Mouse (Mus musculus) neural tube, embryonic 13.5 days (tissue): Measurements from ENCODE around the gene Slc6a8. TPM values are rescaled to one million over a fixed set of nuclear protein-coding genes. Genes with fewer than 3 reads are reported as not detected.

ENCODE experiments used
- ATAC-seq: fragments of 200-750 bp; cut with Nextera tagmentation; 2 replicates; pipeline ENCODE4 v1.8.0; 2017; ENCODE audit warnings: low read depth, mild to moderate bottlenecking, moderate TSS enrichment, moderate library complexity
- H3K27ac ChIP-seq: fragments of 300-500 bp; sonication (generic); replicated peaks from 2 replicates; pipeline ENCODE4 v1.5.1; 2015; ENCODE audit warnings: moderate library complexity, mild to moderate bottlenecking, inconsistent platforms
- H3K27me3 ChIP-seq: fragments of 300-500 bp; sonication (generic); 2 replicates; pipeline ENCODE4 v1.6.1; 2015; ENCODE audit warnings: mild to moderate bottlenecking, inconsistent platforms
- H3K36me3 ChIP-seq: fragments of 300-500 bp; sonication (generic); 2 replicates; pipeline ENCODE4 v1.6.1; 2015; ENCODE audit warnings: mild to moderate bottlenecking, inconsistent platforms
- H3K4me1 ChIP-seq: fragments of 300-500 bp; sonication (generic); replicated peaks from 2 replicates; pipeline ENCODE4 v1.6.1; 2015; ENCODE audit warnings: inconsistent platforms
- H3K4me2 ChIP-seq: fragments of 300-500 bp; sonication (generic); 2 replicates; pipeline ENCODE4 v1.6.1; 2015; ENCODE audit warnings: inconsistent platforms, mild to moderate bottlenecking, moderate library complexity
- H3K4me3 ChIP-seq: fragments of 300-500 bp; sonication (generic); 2 replicates; pipeline ENCODE4 v1.5.1; 2015; ENCODE audit warnings: mild to moderate bottlenecking, inconsistent platforms
- H3K9ac ChIP-seq: fragments of 300-500 bp; sonication (generic); 2 replicates; pipeline ENCODE4 v1.6.1; 2015; ENCODE audit warnings: moderate library complexity, mild to moderate bottlenecking, inconsistent platforms
- H3K9me3 ChIP-seq: fragments of 300-500 bp; sonication (generic); 2 replicates; pipeline ENCODE4 v1.6.1; 2016; ENCODE audit warnings: inconsistent platforms
- WGBS: fragments of 180-500 bp; shearing (Covaris S2); methylation state at CpG from one replicate; pipeline ENCODE4 v1.1.7; 2015; 5-methylcytosine and 5-hydroxymethylcytosine counted together
- polyA plus RNA-seq: library from polyadenylated mRNA; unstranded; fragments of >200 nt; fragmentation: Nextera tagmentation; extraction: Ambion mirVana; gene quantifications from 2 replicates; pipeline ENCODE4 v1.2.1, GENCODE M21; 2015

Gene Slc6a8
- polyA plus RNA-seq = 7.7 and 7.8 TPM in 2 replicates

- peaks cover 18% of the 10 kb centered on the region; the same call in 1 of the 2 replicates for H3K36me3 ChIP-seq
- H3K4me3 ChIP-seq = peak within 1 kb of the TSS; percentile 58
- no peaks in the 10 kb centered on the region for H3K9me3 ChIP-seq
- ATAC-seq = peak; percentile 76
- WGBS = 11% methylated on average over 49 of the region's 72 CpGs
- peaks cover 25% of the 10 kb centered on the region for H3K4me1 ChIP-seq
- peak within 1 kb of the TSS; percentile 64 for H3K27ac ChIP-seq
- peak within 1 kb of the TSS; percentile 85 for H3K9ac ChIP-seq
- no peaks in the 10 kb centered on the region for H3K27me3 ChIP-seq
- H3K4me2 ChIP-seq = peak within 1 kb of the TSS; percentile 69
Measured at GRCm38 (mm10) chrX:73672879-73673618, at the start of gene Slc6a8. Slc6a8 (plus strand) TSS chrX:73673150.

DNA sequence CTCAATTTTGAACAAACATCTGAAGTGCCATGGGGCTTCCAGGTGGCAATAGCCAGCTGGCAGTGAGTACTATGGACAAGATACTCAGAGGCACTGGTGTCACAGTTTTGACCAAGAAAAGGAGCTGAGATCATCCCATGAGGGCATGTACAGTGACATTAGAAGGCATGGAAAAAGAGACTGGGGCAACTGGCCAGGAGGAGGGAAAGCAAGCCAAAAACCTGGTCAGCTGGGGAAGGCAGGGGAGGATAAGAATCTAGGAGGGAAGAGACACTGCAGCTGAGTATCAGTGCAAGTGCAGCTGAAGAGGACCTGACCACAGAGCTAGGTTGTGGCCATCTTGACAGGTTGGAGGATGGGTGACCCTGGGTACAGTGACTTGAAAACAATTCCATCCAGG is 46.0 kb upstream of the Slc6a8 start:
- Histone ChIP-seq H3K4me3 (no peak overlapping the region), H3K9me3 (no peaks in the 10 kb centered on the region), H3K4me1 (no peaks in the 10 kb centered on the region), H3K27me3 (peaks cover 3% of the 10 kb centered on the region; the same call in 1 of the 2 replicates), H3K9ac (no peak overlapping the region), H3K27ac (no peak overlapping the region), H3K36me3 (no peaks in the 10 kb centered on the region), H3K4me2 (no peak overlapping the region)
- no peak for ATAC-seq

- ATAC-seq = no peak
- H3K27ac ChIP-seq = no peak overlapping the region
- H3K4me1 ChIP-seq = peaks cover 15% of the 10 kb centered on the region
- no peaks in the 10 kb centered on the region for H3K9me3 ChIP-seq
- peaks cover 71% of the 10 kb centered on the region for H3K27me3 ChIP-seq
- 12% methylated on average over 17 of the region's 19 CpGs for WGBS
- no peak overlapping the region for H3K9ac ChIP-seq
- H3K4me3 ChIP-seq = peak overlapping the region; percentile 11; the same call in 1 of the 2 replicates
- no peaks in the 10 kb centered on the region for H3K36me3 ChIP-seq
- H3K4me2 ChIP-seq = peak overlapping the region; percentile 35
Measured at GRCm38 (mm10) chrX:73635425-73635824, 37.5 kb upstream of the Slc6a8 start.

- Histone ChIP-seq H3K36me3 (no peaks in the 10 kb centered on the region), H3K4me3 (peak overlapping the region; percentile 34), H3K4me1 (peaks cover 15% of the 10 kb centered on the region), H3K9me3 (no peaks in the 10 kb centered on the region), H3K9ac (0 out of 2 replicates have a peak overlapping the region, but pooled peaks have one; percentile 22), H3K27ac (no peak overlapping the region), H3K27me3 (peaks cover 83% of the 10 kb centered on the region), H3K4me2 (peak overlapping the region; percentile 59)
- no peak for ATAC-seq
- WGBS = 15% methylated on average over 19 of the region's 19 CpGs
Measured at GRCm38 (mm10) chrX:73637415-73637814, 35.5 kb upstream of the Slc6a8 start.

DNA sequence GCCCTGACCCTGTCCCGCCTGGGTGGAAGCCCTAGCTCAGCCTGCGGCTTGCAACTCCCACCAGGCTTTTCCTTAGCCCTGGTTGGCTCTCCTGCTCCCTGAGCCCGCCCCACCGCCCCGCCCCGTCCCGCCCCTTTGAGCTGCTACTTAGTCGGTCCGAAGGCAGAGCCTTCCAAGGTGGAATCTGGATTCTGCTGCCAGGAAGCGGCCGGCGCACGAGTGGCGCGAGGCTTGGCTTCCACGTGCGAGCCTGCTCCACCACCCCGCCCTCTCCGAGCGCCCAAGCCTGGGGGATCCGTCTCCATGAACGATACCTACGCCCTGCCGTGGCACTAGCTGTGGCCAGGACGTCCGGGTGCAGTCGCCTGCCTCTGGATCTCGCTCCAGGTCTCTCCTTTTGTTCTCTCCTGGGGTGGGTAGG is 33.7 kb upstream of the Slc6a8 start, which contains the start of gene Dusp9:
TSS of gene Dusp9 (plus strand) at position 165 of the 421 bp plus-strand sequence.
- WGBS = 19% methylated on average over 23 of the region's 28 CpGs
- Histone ChIP-seq H3K9ac (0 out of 2 replicates have a peak within 1 kb of the TSS, but pooled peaks have one; percentile 26), H3K4me3 (peak within 1 kb of the TSS; percentile 33), H3K27me3 (peaks cover 74% of the 10 kb centered on the region), H3K4me1 (peaks cover 15% of the 10 kb centered on the region), H3K36me3 (no peaks in the 10 kb centered on the region), H3K9me3 (no peaks in the 10 kb centered on the region), H3K4me2 (peak within 1 kb of the TSS; percentile 56), H3K27ac (no peak within 1 kb of the TSS)
- peak; percentile 67 for ATAC-seq

GRCm38 (mm10) chrX:73639901-73640469 is 33.0 kb upstream of the Slc6a8 start:
- H3K36me3 ChIP-seq = no peaks in the 10 kb centered on the region
- no peak overlapping the region for H3K27ac ChIP-seq
- 0 out of 2 replicates have a peak overlapping the region, but pooled peaks have one; percentile 26 for H3K9ac ChIP-seq
- 22% methylated on average over 40 of the region's 41 CpGs for WGBS
- peak overlapping the region; percentile 56 for H3K4me2 ChIP-seq
- peaks cover 66% of the 10 kb centered on the region for H3K27me3 ChIP-seq
- ATAC-seq = peak; percentile 46
- peak overlapping the region; percentile 33 for H3K4me3 ChIP-seq
- peaks cover 15% of the 10 kb centered on the region for H3K4me1 ChIP-seq
- H3K9me3 ChIP-seq = no peaks in the 10 kb centered on the region

- H3K27ac ChIP-seq = no peak overlapping the region
- 31% methylated on average over 4 of the region's 4 CpGs for WGBS
- H3K9ac ChIP-seq = no peak overlapping the region
- H3K36me3 ChIP-seq = no peaks in the 10 kb centered on the region
- no peak overlapping the region for H3K4me3 ChIP-seq
- H3K4me2 ChIP-seq = no peak overlapping the region
- H3K9me3 ChIP-seq = no peaks in the 10 kb centered on the region
- H3K27me3 ChIP-seq = peaks cover 18% of the 10 kb centered on the region
- H3K4me1 ChIP-seq = 0 out of 2 replicates have a peak, but pooled peaks cover under 1% of the 10 kb centered on the region
- ATAC-seq = no peak
Measured at GRCm38 (mm10) chrX:73645121-73645520, 27.8 kb upstream of the Slc6a8 start.

DNA sequence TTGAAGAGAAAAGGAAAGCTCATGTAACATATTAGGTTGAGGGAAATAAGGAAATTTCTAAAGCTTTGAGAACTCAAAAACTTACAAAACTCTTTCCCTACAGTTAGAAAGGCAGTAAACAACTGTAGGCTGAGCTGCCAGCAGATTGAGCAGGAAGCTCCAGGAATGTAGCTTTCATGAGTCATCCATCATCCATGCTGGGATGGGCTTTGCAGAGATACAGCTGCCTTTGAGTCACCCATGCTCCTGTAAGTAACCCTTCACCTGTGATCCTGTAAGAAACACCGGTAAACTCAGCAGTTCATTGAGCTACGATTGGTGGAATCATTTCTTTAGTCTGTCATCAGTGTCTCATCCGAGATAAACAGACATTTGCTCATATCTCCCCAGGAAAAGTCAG is 22.1 kb upstream of the Slc6a8 start:
- no peak overlapping the region for H3K9ac ChIP-seq
- no peak overlapping the region for H3K4me3 ChIP-seq
- no peaks in the 10 kb centered on the region for H3K36me3 ChIP-seq
- H3K4me1 ChIP-seq = no peaks in the 10 kb centered on the region
- H3K27ac ChIP-seq = no peak overlapping the region
- 76% methylated on average over 3 of the region's 3 CpGs for WGBS
- no peaks in the 10 kb centered on the region for H3K27me3 ChIP-seq
- ATAC-seq = no peak
- no peaks in the 10 kb centered on the region for H3K9me3 ChIP-seq
- H3K4me2 ChIP-seq = no peak overlapping the region

DNA sequence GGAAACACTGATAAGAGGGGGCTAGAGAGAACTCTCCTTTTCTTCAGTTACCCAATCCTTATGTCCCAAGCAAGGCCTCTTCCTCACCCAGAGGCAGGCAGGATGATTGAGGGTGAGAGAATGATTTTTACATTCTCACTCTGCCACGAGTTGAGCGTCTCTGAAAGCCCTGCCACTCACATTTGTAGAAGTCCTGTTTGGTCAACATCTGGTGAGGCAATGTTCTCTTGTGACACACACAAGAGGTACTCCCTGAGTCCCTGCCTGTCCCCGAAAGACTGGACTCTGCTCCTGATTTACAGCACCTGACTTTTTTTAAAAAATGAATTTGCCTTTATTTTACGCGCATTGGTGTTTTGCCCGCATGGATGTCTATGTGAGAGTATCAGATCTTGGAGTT is 19.6 kb upstream of the Slc6a8 start:
- Histone ChIP-seq H3K9ac (no peak overlapping the region), H3K4me2 (no peak overlapping the region), H3K4me3 (no peak overlapping the region), H3K27ac (no peak overlapping the region), H3K27me3 (no peaks in the 10 kb centered on the region), H3K36me3 (no peaks in the 10 kb centered on the region), H3K4me1 (peaks cover 2% of the 10 kb centered on the region; the same call in 1 of the 2 replicates), H3K9me3 (no peaks in the 10 kb centered on the region)
- no peak for ATAC-seq
- 87% methylated on average over 6 of the region's 6 CpGs for WGBS

DNA sequence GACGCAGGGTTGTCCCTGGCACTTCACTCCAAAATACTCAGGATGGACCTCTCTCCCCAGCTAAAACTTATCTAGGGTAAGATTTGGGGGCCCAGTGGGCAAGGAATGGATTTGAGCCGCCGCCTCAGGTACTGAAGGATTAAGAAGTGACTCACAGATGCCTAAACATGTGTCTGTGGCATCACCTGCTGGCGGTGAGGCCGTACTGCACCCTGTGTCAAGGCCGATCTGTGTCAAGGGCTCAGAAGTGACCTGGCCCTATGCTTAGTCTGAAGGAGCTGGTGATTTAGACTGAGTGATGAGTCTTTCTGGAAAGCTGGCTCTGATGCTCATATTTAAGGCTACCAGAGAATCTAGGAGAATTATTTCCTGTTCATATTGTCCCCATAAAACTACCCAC is 18.8 kb upstream of the Slc6a8 start:
- WGBS = 14% methylated on average over 6 of the region's 6 CpGs
- Histone ChIP-seq H3K4me3 (no peak overlapping the region), H3K27me3 (no peaks in the 10 kb centered on the region), H3K9me3 (no peaks in the 10 kb centered on the region), H3K4me2 (no peak overlapping the region), H3K9ac (no peak overlapping the region), H3K27ac (no peak overlapping the region), H3K36me3 (no peaks in the 10 kb centered on the region), H3K4me1 (peaks cover 10% of the 10 kb centered on the region; the same call in 1 of the 2 replicates)
- peak; percentile 49 for ATAC-seq

- Histone ChIP-seq H3K4me1 (peaks cover 14% of the 10 kb centered on the region; the same call in 1 of the 2 replicates), H3K9ac (no peak overlapping the region), H3K4me2 (no peak overlapping the region), H3K9me3 (no peaks in the 10 kb centered on the region), H3K27ac (no peak overlapping the region), H3K4me3 (no peak overlapping the region), H3K36me3 (no peaks in the 10 kb centered on the region), H3K27me3 (no peaks in the 10 kb centered on the region)
- WGBS = 79% methylated on average over 3 of the region's 3 CpGs
- no peak for ATAC-seq
Measured at GRCm38 (mm10) chrX:73655529-73655928, 17.4 kb upstream of the Slc6a8 start.

DNA sequence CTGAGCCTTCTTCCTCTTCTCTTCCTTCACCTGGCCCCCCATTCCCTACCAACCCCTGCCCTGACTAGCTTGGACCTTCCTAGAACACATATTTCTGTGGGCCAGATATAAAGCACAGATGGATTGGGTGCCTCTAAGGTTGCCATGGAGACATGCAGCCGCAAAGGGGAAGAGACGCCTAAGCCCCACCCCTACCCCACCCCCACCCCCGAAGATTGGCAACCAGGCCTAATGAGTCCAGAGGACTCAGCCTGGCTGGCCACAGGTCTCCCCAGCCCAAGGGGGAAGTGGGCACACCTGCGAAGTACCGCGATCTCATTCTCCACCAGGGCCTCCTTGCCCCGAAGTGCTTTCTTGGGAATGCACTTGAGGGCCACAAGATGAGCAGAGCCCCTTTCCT is 14.6 kb upstream of the Slc6a8 start:
- no peaks in the 10 kb centered on the region for H3K36me3 ChIP-seq
- H3K27ac ChIP-seq = no peak overlapping the region
- peak overlapping the region; percentile 50 for H3K4me3 ChIP-seq
- WGBS = 47% methylated on average over 7 of the region's 7 CpGs
- no peaks in the 10 kb centered on the region for H3K27me3 ChIP-seq
- peak overlapping the region; percentile 63 for H3K4me2 ChIP-seq
- H3K4me1 ChIP-seq = peaks cover 14% of the 10 kb centered on the region; the same call in 1 of the 2 replicates
- H3K9me3 ChIP-seq = no peaks in the 10 kb centered on the region
- H3K9ac ChIP-seq = 0 out of 2 replicates have a peak overlapping the region, but pooled peaks have one; percentile 73
- ATAC-seq = no peak
